Mouse (Mus musculus) E14TG2a.4 (cell line): ENCODE data around the gene Kcnj5.

ENCODE experiments used
- CTCF ChIP-seq: conservative IDR thresholded peaks from 2 replicates; pipeline ENCODE4 v1.5.1; 2014; ENCODE audit warnings: low read length
- NANOG ChIP-seq: IDR thresholded peaks from 2 replicates; pipeline ENCODE4 v1.6.1; 2014; ENCODE audit warnings: borderline replicate concordance, low read length, mixed read lengths
- POU5F1 ChIP-seq: IDR thresholded peaks from 2 replicates; pipeline ENCODE4 v1.6.1; 2014; ENCODE audit warnings: low read length, borderline replicate concordance

GRCm38 (mm10) chr9:32314071-32314470 lies 30.1 kb downstream of the Kcnj5 start:
- no peak for TF ChIP-seq CTCF
- no peak for TF ChIP-seq POU5F1
- TF ChIP-seq NANOG: no peak
